Mouse (Mus musculus) CH12.LX (cell line): Measurements from ENCODE around the gene Krt39. TPM values are rescaled to one million over a fixed set of nuclear protein-coding genes. Genes with fewer than 3 reads are reported as not detected.
A peak's percentile ranks its signal among the peaks of the same experiment; 100 is the strongest.

Experiments
- DNase-seq: peaks from one replicate; pipeline ENCODE4 v3.0.0-alpha.2; 2013; ENCODE audit errors: extremely low read depth
- H3K27ac ChIP-seq: 2 replicates; pipeline ENCODE4 v1.5.1; 2012; ENCODE audit warnings: low read depth, mild to moderate bottlenecking, control low read depth, moderate library complexity; ENCODE audit not compliant: insufficient read depth
- H3K27me3 ChIP-seq: replicated peaks from 2 replicates; pipeline ENCODE3; 2012; ENCODE audit warnings: inconsistent platforms
- H3K36me3 ChIP-seq, 2 experiments: replicated peaks in 1 of 2; 2 replicates each; pipeline versions ENCODE3 to v1.6.1; 2012; ENCODE audit warnings: inconsistent platforms in 1 of 2, low read length in 1 of 2, mild to moderate bottlenecking in 1 of 2, mixed read lengths in 1 of 2, moderate library complexity in 1 of 2; ENCODE audit not compliant: control insufficient read depth in 1 of 2, insufficient read depth in 1 of 2
- H3K4me1 ChIP-seq, 2 experiments: 2 replicates each; pipeline ENCODE4 v1.6.1; 2012; ENCODE audit warnings: inconsistent platforms in 1 of 2, moderate library complexity in 1 of 2; ENCODE audit not compliant: insufficient read depth in 2 of 2, control insufficient read depth in 1 of 2
- H3K4me2 ChIP-seq: 2 replicates; pipeline ENCODE4 v1.6.1; 2012; ENCODE audit warnings: low read depth, mild to moderate bottlenecking, control low read depth; ENCODE audit not compliant: poor library complexity, insufficient read depth, severe bottlenecking
- H3K4me3 ChIP-seq, 3 experiments: fragments of 150-350 bp in 1 of 3; sonication (generic) in 1 of 3; replicated peaks in 1 of 3; 2 replicates each; pipeline versions ENCODE3 to v1.5.1; 2011 to 2012; ENCODE audit warnings: low read depth in 2 of 3, low read length in 2 of 3, mild to moderate bottlenecking in 2 of 3, moderate library complexity in 2 of 3, control low read depth in 1 of 3, improper control_type of control experiment in 1 of 3, inconsistent platforms in 1 of 3, mixed read lengths in 1 of 3; ENCODE audit not compliant: poor library complexity in 1 of 3
- H3K79me2 ChIP-seq: replicated peaks from 2 replicates; pipeline ENCODE4 v1.6.1; 2012; ENCODE audit warnings: mild to moderate bottlenecking, moderate library complexity; ENCODE audit not compliant: control insufficient read depth, poor library complexity, insufficient read depth, severe bottlenecking; ENCODE audit errors: extremely low read depth
- H3K9ac ChIP-seq: 2 replicates; pipeline ENCODE4 v1.6.1; 2012; ENCODE audit warnings: low read depth, mild to moderate bottlenecking, control low read depth, moderate library complexity; ENCODE audit not compliant: insufficient read depth
- H3K9me3 ChIP-seq: replicated peaks from 2 replicates; pipeline ENCODE3; 2012; ENCODE audit warnings: low read length, inconsistent platforms, mixed read lengths
- CHD1 ChIP-seq: IDR thresholded peaks from 2 replicates; pipeline ENCODE4 v1.6.1; 2012; ENCODE audit warnings: low read depth, low read length, improper control_type of control experiment, inconsistent platforms
- CTCF ChIP-seq, 2 experiments: IDR thresholded peaks in 1 of 2; conservative IDR thresholded peaks in 1 of 2; 2 replicates each; pipeline ENCODE4 v1.5.1; 2011 to 2012; ENCODE audit warnings: low read depth in 2 of 2, low read length in 2 of 2, improper control_type of control experiment in 1 of 2, inconsistent platforms in 1 of 2, mild to moderate bottlenecking in 1 of 2, moderate library complexity in 1 of 2
- EP300 ChIP-seq: IDR thresholded peaks from 2 replicates; pipeline ENCODE4 v1.6.1; 2011; ENCODE audit warnings: low read length, improper control_type of control experiment
- ETS1 ChIP-seq: conservative IDR thresholded peaks from 2 replicates; pipeline ENCODE4 v1.6.1; 2012; ENCODE audit warnings: low read depth, mild to moderate bottlenecking, inconsistent platforms, low read length, improper control_type of control experiment, moderate library complexity
- GABPA ChIP-seq: IDR thresholded peaks from 2 replicates; pipeline ENCODE4 v1.6.1; 2012; ENCODE audit warnings: low read depth, low read length, improper control_type of control experiment, inconsistent platforms; ENCODE audit not compliant: insufficient replicate concordance
- HCFC1 ChIP-seq: IDR thresholded peaks from 2 replicates; pipeline ENCODE4 v1.6.1; 2012; ENCODE audit warnings: low read depth, mild to moderate bottlenecking, inconsistent platforms, low read length, improper control_type of control experiment
- KAT2A ChIP-seq: IDR thresholded peaks from 2 replicates; pipeline ENCODE4 v1.6.1; 2012; ENCODE audit warnings: low read length, improper control_type of control experiment, inconsistent platforms; ENCODE audit not compliant: insufficient replicate concordance
- MAX ChIP-seq: IDR thresholded peaks from 2 replicates; pipeline ENCODE4 v1.6.1; 2011; ENCODE audit warnings: low read length, improper control_type of control experiment
- MXI1 ChIP-seq: IDR thresholded peaks from 2 replicates; pipeline ENCODE4 v1.6.1; 2011; ENCODE audit warnings: mild to moderate bottlenecking, low read depth, low read length, improper control_type of control experiment
- MYC ChIP-seq: IDR thresholded peaks from 2 replicates; pipeline ENCODE4 v1.6.1; 2011; ENCODE audit warnings: low read depth, mild to moderate bottlenecking, improper control_type of control experiment, low read length
- PAX5 ChIP-seq: IDR thresholded peaks from 2 replicates; pipeline ENCODE4 v1.6.1; 2012; ENCODE audit warnings: low read length, inconsistent platforms, mixed read lengths
- POLR2AphosphoS2 ChIP-seq: IDR thresholded peaks from 2 replicates; pipeline ENCODE4 v1.6.1; 2011; ENCODE audit warnings: low read depth, low read length, improper control_type of control experiment
- RAD21 ChIP-seq: IDR thresholded peaks from 2 replicates; pipeline ENCODE4 v1.6.1; 2011; ENCODE audit warnings: low read depth, mild to moderate bottlenecking, low read length, improper control_type of control experiment, moderate library complexity
- SMC3 ChIP-seq: IDR thresholded peaks from 2 replicates; pipeline ENCODE4 v1.6.1; 2011; ENCODE audit warnings: low read depth, low read length, improper control_type of control experiment
- TBP ChIP-seq: conservative IDR thresholded peaks from 2 replicates; pipeline ENCODE4 v1.6.1; 2011; ENCODE audit warnings: low read depth, low read length, improper control_type of control experiment
- TCF12 ChIP-seq: IDR thresholded peaks from 2 replicates; pipeline ENCODE4 v1.6.1; 2014; ENCODE audit warnings: low read depth, mild to moderate bottlenecking, inconsistent platforms, low read length, improper control_type of control experiment
- USF1 ChIP-seq: IDR thresholded peaks from 2 replicates; pipeline ENCODE4 v1.6.1; 2014; ENCODE audit warnings: low read depth, mild to moderate bottlenecking, inconsistent platforms, low read length, improper control_type of control experiment
- ZC3H11A ChIP-seq: IDR thresholded peaks from 2 replicates; pipeline ENCODE4 v1.6.1; 2012; ENCODE audit warnings: low read depth, mild to moderate bottlenecking, inconsistent platforms, low read length, improper control_type of control experiment
- ZKSCAN1 ChIP-seq: IDR thresholded peaks from 2 replicates; pipeline ENCODE4 v1.6.1; 2012; ENCODE audit warnings: low read depth, inconsistent platforms, low read length, improper control_type of control experiment, borderline replicate concordance
- ZMIZ1 ChIP-seq: IDR thresholded peaks from 2 replicates; pipeline ENCODE4 v1.6.1; 2012; ENCODE audit warnings: low read depth, mild to moderate bottlenecking, inconsistent platforms, low read length, improper control_type of control experiment
- dilution Hi-C: fragments of 300-500 bp; cut with MboI; formaldehyde crosslinking; loops from 2 replicates; pipeline ENCODE4 v1.14.3; 2020; ENCODE audit warnings: low sequenced_read_pairs; ENCODE audit not compliant: extremely low pct_unique_long_range_greater_than_20kb, extremely low pct_ligation_motif_present
- in situ Hi-C: fragments of 300-500 bp; cut with MboI; formaldehyde crosslinking; loops from 3 replicates; pipeline ENCODE4 v1.14.3; 2019; ENCODE audit warnings: low sequenced_read_pairs, low pct_ligation_motif_present, low pct_unique_long_range_greater_than_20kb, mixed read lengths
- polyA plus RNA-seq: library from polyadenylated mRNA; unstranded; fragments of >175 nt; gene quantifications from 2 replicates; pipeline ENCODE4 v1.2.1, GENCODE M21; 2012; ENCODE audit warnings: low read depth; ENCODE audit not compliant: insufficient read length
- total RNA-seq, 2 experiments: library from RNA; depleted of rRNA; stranded (reverse); fragments of 300-350 nt in 1 of 2; fragments of >200 nt in 1 of 2; gene quantifications; 2 replicates each; pipeline ENCODE4 v1.2.3; 2012 to 2014

Gene Krt39
- total and polyA plus RNA-seq, 3 experiments: not detected

DNA sequence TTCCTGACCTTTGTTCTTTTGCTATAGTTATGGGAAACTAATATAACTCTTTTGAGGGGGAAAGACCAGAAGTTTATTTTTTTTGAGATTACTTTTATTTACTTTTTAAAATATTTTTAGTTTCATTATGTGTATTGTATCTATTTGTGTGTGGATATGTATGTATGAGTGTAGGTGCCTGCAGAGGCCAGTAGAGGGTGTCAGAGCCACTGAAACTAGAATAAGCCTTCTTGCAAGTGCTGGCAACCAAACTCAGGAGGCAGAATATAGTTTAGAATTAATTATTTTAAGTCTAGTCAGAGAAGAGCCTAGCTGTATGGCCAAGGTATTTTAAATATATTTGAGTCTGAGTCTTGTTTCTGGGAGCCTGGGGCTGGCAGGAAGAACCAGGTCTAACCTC is 26.8 kb upstream of the Krt39 start:
- dilution Hi-C loops: no loop called here
- Histone ChIP-seq H3K27me3 (peaks cover 57% of the 10 kb centered on the region), H3K4me1 (no peaks in the 10 kb centered on the region), H3K27ac (no peak overlapping the region), H3K9ac (no peak overlapping the region)
- DNase-seq: peak; percentile 12
- TF ChIP-seq ZMIZ1 (no peak), CTCF (conservative IDR thresholded peaks at IDR 0.05 in 1 of 2, IDR thresholded peaks at IDR 0.05 in 1 of 2; ENCODE audit: low read depth in 2 of 2, low read length in 2 of 2) (peak in 1 of 2 experiments; percentile 74; a peak in 2 of 4 replicates), SMC3 (peak; percentile 67), RAD21 (peak; percentile 78), USF1 (no peak), ZC3H11A (0 out of 2 replicates have a peak, but pooled peaks have one; percentile 2), MAX (no peak)
- TF ChIP-seq, all 38 proteins: peak for 4
- no peak overlapping the region for H3K4me2 ChIP-seq
- in situ Hi-C loops: no loop called here
- H3K4me3 ChIP-seq: no peak overlapping the region
- H3K79me2 ChIP-seq: no peaks in the 10 kb centered on the region
- no peaks in the 10 kb centered on the region for H3K36me3 ChIP-seq
- no peaks in the 10 kb centered on the region for H3K9me3 ChIP-seq

DNA sequence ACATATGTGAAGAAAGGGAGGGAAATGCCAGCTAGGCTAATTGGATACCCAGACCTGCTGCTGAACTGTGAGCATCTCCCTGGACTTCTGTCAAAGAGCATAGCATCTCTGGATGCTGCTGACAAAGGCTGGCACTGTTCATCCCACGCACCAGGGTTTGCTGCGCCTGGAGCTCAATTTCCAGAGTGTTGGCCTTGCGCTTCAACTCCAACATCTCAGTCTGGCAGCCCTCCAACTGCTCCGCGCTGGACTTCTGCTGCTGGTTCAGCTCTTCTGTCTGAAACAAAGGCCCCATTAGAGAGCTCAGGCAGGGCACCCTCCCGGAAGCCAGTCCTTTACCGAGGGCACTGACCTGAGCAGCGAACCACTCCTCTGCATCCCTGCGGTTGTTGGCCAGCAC is 18.6 kb upstream of the Krt39 start:
- TF ChIP-seq CTCF (conservative IDR thresholded peaks at IDR 0.05 in 1 of 2, IDR thresholded peaks at IDR 0.05 in 1 of 2; ENCODE audit: low read depth in 2 of 2, low read length in 2 of 2) (no peak), POLR2AphosphoS2 (no peak), MYC (no peak), EP300 (no peak), PAX5 (no peak), TCF12 (no peak), GABPA (no peak), MXI1 (no peak), ETS1 (no peak), CHD1 (no peak), ZKSCAN1 (no peak), TBP (no peak), KAT2A (no peak), ZC3H11A (no peak), HCFC1 (no peak), RAD21 (no peak)
- Histone ChIP-seq H3K79me2 (no peaks in the 10 kb centered on the region), H3K4me1 (0 out of 4 replicates have a peak, but pooled peaks cover 0 to 3% of the 10 kb centered on the region in 2 experiments), H3K9me3 (no peaks in the 10 kb centered on the region), H3K9ac (no peak overlapping the region), H3K4me3 (no peak overlapping the region), H3K4me2 (no peak overlapping the region), H3K27me3 (peaks cover 65% of the 10 kb centered on the region), H3K36me3 (no peaks in the 10 kb centered on the region), H3K27ac (no peak overlapping the region)
- in situ Hi-C loops (no loop called here), dilution Hi-C loops (no loop called here)
- DNase-seq: no peak
